Mouse (Mus musculus) kidney, embryonic 14.5 days (tissue): Measurements from ENCODE around the gene Rrm2. TPM values are rescaled to one million over a fixed set of nuclear protein-coding genes. Genes with fewer than 3 reads are reported as not detected.
"Not testable (repeated sequence)": the region's sequence is repeated elsewhere in the genome, so short reads cannot be mapped to it uniquely, and the experiment has no call there.

Experiments used
- ATAC-seq: fragments of 200-750 bp; cut with Nextera tagmentation; 2 replicates; pipeline ENCODE4 v1.8.0; 2017; ENCODE audit warnings: moderate number of reproducible peaks, mild to moderate bottlenecking, moderate TSS enrichment, moderate library complexity; ENCODE audit not compliant: low FRiP score, low TSS enrichment
- H3K27ac ChIP-seq: fragments of 300-500 bp; sonication (generic); 2 replicates; pipeline ENCODE4 v1.5.1; 2014; ENCODE audit warnings: low read depth, mild to moderate bottlenecking, low read length, moderate library complexity, mixed read lengths
- H3K27me3 ChIP-seq: fragments of 300-500 bp; sonication (generic); 2 replicates; pipeline ENCODE4 v1.6.1; 2014; ENCODE audit warnings: mild to moderate bottlenecking, low read length; ENCODE audit not compliant: control insufficient read depth, insufficient read depth
- H3K36me3 ChIP-seq: fragments of 300-500 bp; sonication (generic); 2 replicates; pipeline ENCODE4 v1.6.1; 2014; ENCODE audit warnings: low read length, mixed read lengths; ENCODE audit not compliant: control insufficient read depth, insufficient read depth
- H3K4me1 ChIP-seq: fragments of 300-500 bp; sonication (generic); 2 replicates; pipeline ENCODE4 v1.6.1; 2014; ENCODE audit warnings: low read length, mixed read lengths; ENCODE audit not compliant: control insufficient read depth, insufficient read depth
- H3K4me2 ChIP-seq: fragments of 300-500 bp; sonication (generic); replicated peaks from 2 replicates; pipeline ENCODE4 v1.6.1; 2014; ENCODE audit warnings: low read depth, mild to moderate bottlenecking, low read length
- H3K4me3 ChIP-seq: fragments of 300-500 bp; sonication (generic); 2 replicates; pipeline ENCODE4 v1.5.1; 2014; ENCODE audit warnings: mild to moderate bottlenecking, low read length
- H3K9ac ChIP-seq: fragments of 300-500 bp; sonication (generic); 2 replicates; pipeline ENCODE4 v1.6.1; 2014; ENCODE audit warnings: low read depth, mild to moderate bottlenecking, low read length, moderate library complexity
- H3K9me3 ChIP-seq: fragments of 300-500 bp; sonication (generic); 2 replicates; pipeline ENCODE4 v1.6.1; 2016; ENCODE audit warnings: low read length; ENCODE audit not compliant: control insufficient read depth
- WGBS: fragments of 180-500 bp; shearing (Covaris S2); extraction: QIAGEN DNeasy Blood & Tissue Kit; methylation state at CpG from one replicate; pipeline ENCODE4 v1.1.7; 2014; 5-methylcytosine and 5-hydroxymethylcytosine counted together
- polyA plus RNA-seq: library from polyadenylated mRNA; unstranded; fragments of >200 nt; fragmentation: Nextera tagmentation; extraction: Ambion mirVana; gene quantifications from 2 replicates; pipeline ENCODE4 v1.2.1, GENCODE M21; 2014

The Rrm2 gene
- polyA plus RNA-seq, 1 experiment from 2014 or later: 236 TPM

DNA sequence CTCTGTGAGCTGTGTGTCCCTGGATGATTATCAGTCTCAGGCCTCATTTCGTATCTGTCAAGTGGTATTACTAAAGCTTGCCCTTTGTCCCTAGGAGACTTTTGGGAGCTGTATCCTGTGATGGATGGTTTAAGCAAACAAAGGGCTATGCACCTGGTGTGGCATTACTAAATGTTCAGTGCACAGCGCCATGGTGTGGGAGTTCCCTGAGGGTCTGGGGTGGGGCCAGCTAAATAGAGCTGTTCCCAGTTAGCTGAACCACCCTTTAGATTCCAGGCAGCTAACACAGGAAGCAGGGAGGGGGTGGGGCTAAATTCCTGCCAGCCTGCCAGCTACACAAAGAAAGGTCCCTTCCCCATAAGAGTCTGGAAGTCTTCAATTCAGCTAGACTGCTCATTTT, 16.3 kb downstream of the Rrm2 start:
- peaks cover 5% of the 10 kb centered on the region for H3K9me3 ChIP-seq
- H3K36me3 ChIP-seq: no peaks in the 10 kb centered on the region
- no peaks in the 10 kb centered on the region for H3K27me3 ChIP-seq
- peak; percentile 77 for ATAC-seq
- WGBS: 6% methylated on average over 2 of the region's 2 CpGs
- H3K4me2 ChIP-seq: no peak overlapping the region
- no peak overlapping the region for H3K4me3 ChIP-seq
- no peak overlapping the region; the same call in 1 of the 2 replicates for H3K27ac ChIP-seq
- no peak overlapping the region for H3K9ac ChIP-seq
- H3K4me1 ChIP-seq: peaks cover 5% of the 10 kb centered on the region; the same call in 1 of the 2 replicates

DNA sequence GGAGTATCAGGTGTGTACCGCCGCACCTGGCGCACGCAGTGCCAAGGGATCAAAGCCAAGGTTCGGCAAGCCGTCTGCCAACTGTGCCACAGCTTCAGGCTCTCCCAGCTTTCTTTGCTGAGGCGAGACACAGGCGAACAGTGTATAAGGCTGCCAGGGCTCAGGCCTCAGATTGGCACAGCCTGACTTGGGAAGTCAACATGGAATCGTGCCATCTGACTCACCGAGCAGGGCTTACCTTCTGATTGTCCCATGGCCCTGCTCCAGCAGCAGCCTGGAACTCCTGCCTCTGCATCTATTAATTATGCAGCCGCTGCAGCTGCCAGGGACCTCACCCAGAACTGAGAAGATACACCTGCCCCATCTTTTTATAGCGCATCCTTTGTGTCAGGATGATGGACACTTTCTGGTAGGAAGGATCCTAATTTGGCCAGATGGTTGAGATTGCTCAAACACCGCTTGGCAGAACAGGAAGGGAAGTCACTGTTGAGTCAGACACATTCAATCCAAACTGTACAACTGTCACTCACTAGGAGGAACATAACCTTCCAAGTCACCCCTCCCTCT, 26.9 kb downstream of the Rrm2 start:
- Histone ChIP-seq H3K9ac (no peak overlapping the region), H3K27ac (no peak overlapping the region), H3K4me3 (no peak overlapping the region), H3K4me1 (no peaks in the 10 kb centered on the region), H3K36me3 (no peaks in the 10 kb centered on the region), H3K4me2 (no peak overlapping the region), H3K9me3 (no peaks in the 10 kb centered on the region), H3K27me3 (no peaks in the 10 kb centered on the region)
- no peak for ATAC-seq
- WGBS: 74% methylated on average over 13 of the region's 13 CpGs

DNA sequence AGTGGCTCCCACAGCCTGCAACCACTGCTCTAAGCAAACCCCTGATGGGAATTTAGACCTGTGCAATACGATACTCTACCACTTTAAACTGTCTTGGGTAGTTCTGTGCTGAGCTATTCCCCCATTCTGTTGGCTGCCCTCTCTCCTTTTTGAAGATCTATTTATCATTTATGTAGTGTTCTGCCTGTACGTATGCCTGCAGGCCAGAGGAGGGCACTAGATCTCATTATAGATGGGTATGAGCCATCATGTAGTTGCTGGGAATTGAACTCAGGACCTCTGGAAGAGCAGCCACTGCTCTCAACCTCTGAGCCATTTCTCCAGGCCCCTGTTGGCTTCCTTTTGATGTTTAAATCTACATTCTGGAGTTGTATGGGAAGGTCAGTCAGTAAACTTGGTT, 28.9 kb downstream of the Rrm2 start:
- no peak overlapping the region for H3K27ac ChIP-seq
- H3K36me3 ChIP-seq: no peaks in the 10 kb centered on the region
- H3K9ac ChIP-seq: no peak overlapping the region
- no peak overlapping the region for H3K4me3 ChIP-seq
- 76% methylated on average over 2 of the region's 2 CpGs for WGBS
- no peaks in the 10 kb centered on the region for H3K4me1 ChIP-seq
- no peak overlapping the region for H3K4me2 ChIP-seq
- H3K9me3 ChIP-seq: no peaks in the 10 kb centered on the region
- ATAC-seq: no peak
- no peaks in the 10 kb centered on the region for H3K27me3 ChIP-seq

DNA sequence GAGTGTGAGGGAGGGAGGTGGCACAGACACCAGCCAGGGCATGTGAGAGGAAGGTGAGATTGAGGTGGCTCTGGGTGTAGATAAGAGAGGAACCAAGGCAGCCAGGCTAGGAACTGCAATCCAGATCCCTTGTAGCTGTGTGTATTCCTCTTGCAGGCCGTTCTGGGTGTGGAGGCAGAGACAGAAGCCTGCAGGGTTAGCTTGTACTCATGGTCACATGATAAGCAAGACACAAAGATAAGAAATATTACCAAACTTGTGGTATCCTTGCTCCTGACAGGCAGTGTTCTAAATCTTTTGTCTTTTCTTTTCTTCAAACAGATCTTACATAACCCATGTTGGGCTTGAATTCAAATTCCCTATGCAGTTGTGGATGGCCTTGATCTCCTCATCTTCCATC, 31.9 kb downstream of the Rrm2 start:
- no peak overlapping the region for H3K27ac ChIP-seq
- H3K27me3 ChIP-seq: no peaks in the 10 kb centered on the region
- 67% methylated on average over 1 of the region's 1 CpGs for WGBS
- no peak overlapping the region for H3K4me2 ChIP-seq
- H3K4me3 ChIP-seq: no peak overlapping the region
- H3K9ac ChIP-seq: no peak overlapping the region
- no peak for ATAC-seq
- no peaks in the 10 kb centered on the region for H3K4me1 ChIP-seq
- H3K36me3 ChIP-seq: no peaks in the 10 kb centered on the region
- no peaks in the 10 kb centered on the region for H3K9me3 ChIP-seq

DNA sequence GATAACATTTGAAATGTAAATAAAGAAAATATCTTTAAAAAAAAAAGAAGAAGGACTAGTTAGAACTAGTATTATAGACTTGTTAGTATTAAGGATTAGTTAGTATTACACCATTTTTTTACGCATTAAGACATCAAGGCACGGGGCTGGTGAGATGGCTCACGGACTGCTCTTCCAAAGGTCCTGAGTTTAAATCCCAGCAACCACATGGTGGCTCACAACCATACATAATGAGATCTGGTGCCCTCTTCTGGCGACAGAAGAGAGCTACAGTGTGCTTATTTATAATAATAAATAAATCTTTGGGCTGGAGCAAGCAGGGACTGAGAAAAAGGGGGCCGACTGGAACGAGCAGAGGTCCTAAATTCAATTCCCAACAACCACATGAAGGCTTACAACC, 33.5 kb downstream of the Rrm2 start:
- H3K36me3 ChIP-seq, H3K27ac ChIP-seq, H3K9me3 ChIP-seq, H3K9ac ChIP-seq, H3K27me3 ChIP-seq, H3K4me3 ChIP-seq, H3K4me2 ChIP-seq, ATAC-seq, H3K4me1 ChIP-seq: not testable (repeated sequence)
- 70% methylated on average over 6 of the region's 6 CpGs for WGBS

DNA sequence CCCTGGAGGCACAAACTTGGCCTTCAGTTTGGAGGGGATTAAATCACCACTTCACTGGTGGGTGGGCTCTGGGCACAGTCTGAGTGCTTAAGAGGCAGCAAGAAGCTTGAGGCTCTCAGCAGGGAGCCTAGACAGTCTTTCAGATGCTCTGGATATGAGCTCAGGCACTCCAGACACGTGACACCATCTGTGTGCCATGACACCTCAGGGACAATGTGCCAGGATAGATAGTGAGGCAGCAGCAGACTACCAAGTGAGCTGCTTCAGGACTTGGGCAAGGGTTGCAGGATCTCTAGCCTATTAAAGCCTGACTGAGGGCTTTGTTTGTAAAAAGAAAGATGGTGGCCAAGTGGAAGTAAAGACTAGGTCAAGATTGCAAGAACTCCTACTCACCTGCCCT, 36.3 kb downstream of the Rrm2 start:
- H3K4me1 ChIP-seq: no peaks in the 10 kb centered on the region
- no peak overlapping the region for H3K4me3 ChIP-seq
- no peak overlapping the region for H3K27ac ChIP-seq
- ATAC-seq: no peak
- H3K4me2 ChIP-seq: no peak overlapping the region
- no peak overlapping the region for H3K9ac ChIP-seq
- no peaks in the 10 kb centered on the region for H3K36me3 ChIP-seq
- 24% methylated on average over 1 of the region's 1 CpGs for WGBS
- H3K9me3 ChIP-seq: no peaks in the 10 kb centered on the region
- H3K27me3 ChIP-seq: no peaks in the 10 kb centered on the region

DNA sequence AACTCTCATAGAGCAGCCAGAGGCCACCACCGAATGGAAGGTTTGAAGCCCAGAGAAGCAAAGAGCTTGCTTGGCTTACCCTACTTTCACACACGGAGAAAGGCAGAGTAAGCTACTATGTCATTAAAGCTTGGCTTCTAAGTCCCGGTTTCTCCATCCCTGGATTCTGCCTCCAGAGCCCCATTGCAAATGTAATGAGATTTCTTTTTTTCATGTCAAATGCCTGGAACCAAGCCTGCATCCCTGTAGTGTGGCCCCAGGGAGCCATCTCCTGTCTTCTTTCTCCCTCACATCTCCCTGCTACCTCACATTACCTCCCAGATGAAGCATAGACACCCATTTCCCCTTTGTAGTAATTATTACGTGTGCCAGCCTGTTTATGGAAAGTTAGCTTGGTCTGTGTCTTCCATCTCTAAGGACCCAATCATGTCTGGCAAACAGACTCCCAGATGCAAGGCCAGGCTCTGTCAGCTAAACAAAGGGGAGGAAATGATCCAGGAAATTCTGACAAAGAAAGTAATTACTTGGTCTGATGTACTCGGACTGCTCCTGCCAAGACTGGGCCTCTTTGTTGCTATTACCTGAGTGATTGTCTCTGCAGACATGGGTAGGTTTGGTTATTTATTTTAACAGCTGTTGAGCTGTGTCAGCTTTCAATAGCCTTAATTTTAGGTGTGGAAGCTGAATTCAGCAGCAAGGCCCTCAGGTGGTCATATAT, 38.7 kb downstream of the Rrm2 start:
- H3K36me3 ChIP-seq: no peaks in the 10 kb centered on the region
- H3K4me2 ChIP-seq: no peak overlapping the region
- 48% methylated on average over 5 of the region's 5 CpGs for WGBS
- H3K4me3 ChIP-seq: no peak overlapping the region
- H3K27me3 ChIP-seq: no peaks in the 10 kb centered on the region
- no peaks in the 10 kb centered on the region for H3K9me3 ChIP-seq
- peak; percentile 51; the same call in 1 of the 2 replicates for ATAC-seq
- H3K9ac ChIP-seq: no peak overlapping the region
- H3K27ac ChIP-seq: no peak overlapping the region
- no peaks in the 10 kb centered on the region for H3K4me1 ChIP-seq

DNA sequence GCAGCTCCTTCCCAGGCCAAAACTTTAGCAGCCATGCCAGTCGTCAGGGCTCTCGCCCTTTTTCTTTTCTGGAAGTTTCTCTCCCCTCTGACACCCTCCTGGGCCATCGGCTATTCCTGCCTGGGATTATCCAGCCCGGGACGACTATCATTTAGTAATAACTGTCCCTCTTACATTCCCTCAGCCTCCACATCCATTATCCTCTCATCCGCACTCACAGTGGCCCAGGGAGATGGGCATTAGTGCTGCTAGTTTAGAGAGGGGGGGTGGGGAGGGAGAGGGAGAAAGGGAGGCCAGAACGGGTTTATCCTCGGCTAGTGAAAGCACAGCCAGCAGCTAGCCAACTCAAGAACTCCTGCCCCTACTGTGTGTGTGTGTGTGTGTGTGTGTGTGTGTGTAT, 39.3 kb downstream of the Rrm2 start:
- no peak for ATAC-seq
- Histone ChIP-seq H3K27ac (no peak overlapping the region), H3K9me3 (no peaks in the 10 kb centered on the region), H3K27me3 (no peaks in the 10 kb centered on the region), H3K4me3 (no peak overlapping the region), H3K4me1 (no peaks in the 10 kb centered on the region), H3K36me3 (no peaks in the 10 kb centered on the region), H3K4me2 (no peak overlapping the region), H3K9ac (no peak overlapping the region)
- WGBS: 62% methylated on average over 8 of the region's 8 CpGs

DNA sequence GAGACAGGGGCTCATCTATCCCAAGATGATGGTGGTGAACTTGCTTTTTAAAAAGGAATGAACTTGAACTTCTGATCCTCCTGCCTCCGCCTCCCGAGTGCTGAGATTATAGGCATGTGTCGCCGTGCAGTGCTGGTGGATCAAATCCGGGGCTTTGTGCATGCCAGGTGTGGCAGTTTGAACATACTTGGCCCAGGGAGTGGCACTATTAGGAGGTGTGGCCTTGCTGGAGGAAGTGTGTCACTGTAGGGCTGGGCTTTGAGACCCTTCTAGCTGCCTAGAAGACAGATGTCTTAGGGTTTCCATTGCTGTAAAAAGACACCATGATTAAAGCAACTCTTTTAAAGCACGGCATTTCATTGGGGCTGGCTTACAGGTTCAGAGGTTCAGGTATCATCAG, 42.5 kb downstream of the Rrm2 start:
- H3K4me1 ChIP-seq: no peaks in the 10 kb centered on the region
- no peak overlapping the region for H3K4me3 ChIP-seq
- no peaks in the 10 kb centered on the region for H3K27me3 ChIP-seq

More for the DNA sequence above, 42.5 kb downstream of the Rrm2 start:
- no peak overlapping the region for H3K4me2 ChIP-seq
- no peak overlapping the region for H3K27ac ChIP-seq
- WGBS: 86% methylated on average over 6 of the region's 6 CpGs
- ATAC-seq: no peak
- H3K9me3 ChIP-seq: no peaks in the 10 kb centered on the region
- no peaks in the 10 kb centered on the region for H3K36me3 ChIP-seq
- no peak overlapping the region for H3K9ac ChIP-seq
